Mouse (Mus musculus): Measurements from ENCODE around the gene Dcaf4. TPM values are rescaled to one million over a fixed set of nuclear protein-coding genes. Genes with fewer than 3 reads are reported as not detected.

The Dcaf4 gene
- polyA plus RNA-seq, 1 experiment: 13.7 TPM

DNA sequence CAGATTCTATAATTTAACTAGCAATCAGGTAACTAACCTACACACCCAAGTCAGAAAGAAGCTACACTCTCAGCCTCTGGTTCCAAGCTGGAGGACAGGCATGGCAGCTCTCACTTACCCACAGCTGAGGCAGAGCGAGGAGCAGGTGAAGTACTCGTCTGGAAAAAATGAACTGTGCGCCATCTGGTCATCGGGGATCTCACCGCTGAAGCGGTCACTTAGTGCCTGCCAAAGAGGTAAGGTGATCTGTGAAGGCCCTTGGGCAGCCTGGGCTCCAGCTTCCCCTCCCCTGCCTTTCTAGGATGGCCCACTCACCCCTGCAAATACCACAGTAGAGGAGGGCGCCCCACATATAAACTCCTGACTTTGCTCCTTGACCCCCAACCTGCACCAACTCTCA, 38.2 kb downstream of the Dcaf4 start:
- H3K4me3 ChIP-seq: no peak overlapping the region
- peaks cover 23% of the 10 kb centered on the region for H3K36me3 ChIP-seq (ENCODE audit: control insufficient read depth, insufficient read depth)
- H3K79me2 ChIP-seq (ENCODE audit: control insufficient read depth, insufficient read depth): no peaks in the 10 kb centered on the region
- no peak overlapping the region for H3ac ChIP-seq (ENCODE audit: control insufficient read depth, insufficient read length)
- H3K27me3 ChIP-seq (ENCODE audit: control insufficient read depth, insufficient read depth, insufficient read length): no peaks in the 10 kb centered on the region
- no peak overlapping the region for H3K4me2 ChIP-seq (ENCODE audit: low read depth)
- TF ChIP-seq TCF12 (IDR thresholded peaks at IDR 0.05; ENCODE audit: insufficient read depth, poor library complexity, severe bottlenecking) (no peak), USF1 (IDR thresholded peaks at IDR 0.05; ENCODE audit: low read depth) (no peak), MYOD1 (IDR thresholded peaks at IDR 0.05; ENCODE audit: control insufficient read depth in 1 of 3, insufficient read length in 2 of 3, low read depth in 2 of 3) (no peak), REST (IDR thresholded peaks at IDR 0.05; ENCODE audit: insufficient read depth, insufficient read length) (no peak), POLR2A (IDR thresholded peaks at IDR 0.05; ENCODE audit: insufficient read length, low read depth) (no peak), MAX (IDR thresholded peaks at IDR 0.05; ENCODE audit: low read depth) (no peak), SRF (IDR thresholded peaks at IDR 0.05; ENCODE audit: control insufficient read depth, insufficient read length, low read depth) (no peak), E2F4 (IDR thresholded peaks at IDR 0.05; ENCODE audit: insufficient read depth) (no peak), CEBPB (IDR thresholded peaks at IDR 0.05; ENCODE audit: insufficient read depth, poor library complexity, severe bottlenecking) (no peak)

- H3K79me2 ChIP-seq (ENCODE audit: control insufficient read depth, insufficient read depth): no peaks in the 10 kb centered on the region
- no peak overlapping the region for H3K4me2 ChIP-seq (ENCODE audit: low read depth)
- H3ac ChIP-seq (ENCODE audit: control insufficient read depth, insufficient read length): no peak overlapping the region
- no peak overlapping the region for H3K4me3 ChIP-seq
- peaks cover 26% of the 10 kb centered on the region for H3K36me3 ChIP-seq (ENCODE audit: control insufficient read depth, insufficient read depth)
- H3K27me3 ChIP-seq (ENCODE audit: control insufficient read depth, insufficient read depth, insufficient read length): no peaks in the 10 kb centered on the region
- TF ChIP-seq TCF12 (IDR thresholded peaks at IDR 0.05; ENCODE audit: insufficient read depth, poor library complexity, severe bottlenecking): no peak
These were observed 39.9 kb downstream of the Dcaf4 start for GRCm38 (mm10) chr12:83560189-83560588.

DNA sequence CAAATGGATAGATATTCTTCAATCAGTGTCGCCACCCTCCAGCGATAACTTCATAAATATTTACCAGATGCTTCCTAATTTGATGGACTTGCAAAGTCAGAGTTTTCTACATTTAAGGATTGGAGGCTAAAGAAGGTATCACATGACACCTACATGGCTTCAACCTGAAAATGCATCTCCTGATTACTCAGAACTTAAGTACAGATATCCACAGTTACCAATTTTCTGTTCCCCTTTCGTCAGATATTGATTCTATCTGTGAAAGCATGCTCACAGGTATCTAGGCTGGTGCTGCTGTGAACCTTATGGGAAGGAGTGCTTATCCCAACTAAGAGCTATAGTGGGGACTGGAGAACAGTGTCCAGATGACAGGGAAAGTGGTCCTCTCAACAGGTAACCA, 42.3 kb downstream of the Dcaf4 start:
- Histone ChIP-seq H3K36me3 (ENCODE audit: control insufficient read depth, insufficient read depth) (peaks cover 26% of the 10 kb centered on the region), H3K4me2 (ENCODE audit: low read depth) (no peak overlapping the region)
- TF ChIP-seq TCF12 (IDR thresholded peaks at IDR 0.05; ENCODE audit: insufficient read depth, poor library complexity, severe bottlenecking) (no peak), MYOG (IDR thresholded peaks at IDR 0.05; ENCODE audit: control insufficient read depth in 1 of 3, insufficient read depth in 1 of 3, insufficient read length in 2 of 3, low read depth in 2 of 3) (no peak), POLR2AphosphoS2 (IDR thresholded peaks at IDR 0.05; ENCODE audit: insufficient read length, low read depth) (no peak), REST (IDR thresholded peaks at IDR 0.05; ENCODE audit: insufficient read depth, insufficient read length) (no peak), SRF (IDR thresholded peaks at IDR 0.05; ENCODE audit: control insufficient read depth, insufficient read length, low read depth) (no peak)

GRCm38 (mm10) chr12:83569866-83570265, 49.6 kb downstream of the Dcaf4 start:
- H3K36me3 ChIP-seq (ENCODE audit: control insufficient read depth, insufficient read depth): peaks cover 37% of the 10 kb centered on the region
- no peaks in the 10 kb centered on the region for H3K27me3 ChIP-seq (ENCODE audit: control insufficient read depth, insufficient read depth, insufficient read length)
- no peak overlapping the region for H3K4me3 ChIP-seq
- no peak overlapping the region for H3K4me2 ChIP-seq (ENCODE audit: low read depth)
- no peaks in the 10 kb centered on the region for H3K79me2 ChIP-seq (ENCODE audit: control insufficient read depth, insufficient read depth)
- H3ac ChIP-seq (ENCODE audit: control insufficient read depth, insufficient read length): no peak overlapping the region
- TF ChIP-seq POLR2A (IDR thresholded peaks at IDR 0.05; ENCODE audit: insufficient read length, low read depth): no peak
- no peak for TF ChIP-seq MYOD1 (IDR thresholded peaks at IDR 0.05; ENCODE audit: control insufficient read depth in 1 of 3, insufficient read length in 2 of 3, low read depth in 2 of 3)

More for the DNA sequence above, 42.3 kb downstream of the Dcaf4 start:
- no peaks in the 10 kb centered on the region for H3K79me2 ChIP-seq (ENCODE audit: control insufficient read depth, insufficient read depth)
- no peaks in the 10 kb centered on the region for H3K27me3 ChIP-seq (ENCODE audit: control insufficient read depth, insufficient read depth, insufficient read length)
- no peak overlapping the region for H3K4me3 ChIP-seq
- H3ac ChIP-seq (ENCODE audit: control insufficient read depth, insufficient read length): no peak overlapping the region

DNA sequence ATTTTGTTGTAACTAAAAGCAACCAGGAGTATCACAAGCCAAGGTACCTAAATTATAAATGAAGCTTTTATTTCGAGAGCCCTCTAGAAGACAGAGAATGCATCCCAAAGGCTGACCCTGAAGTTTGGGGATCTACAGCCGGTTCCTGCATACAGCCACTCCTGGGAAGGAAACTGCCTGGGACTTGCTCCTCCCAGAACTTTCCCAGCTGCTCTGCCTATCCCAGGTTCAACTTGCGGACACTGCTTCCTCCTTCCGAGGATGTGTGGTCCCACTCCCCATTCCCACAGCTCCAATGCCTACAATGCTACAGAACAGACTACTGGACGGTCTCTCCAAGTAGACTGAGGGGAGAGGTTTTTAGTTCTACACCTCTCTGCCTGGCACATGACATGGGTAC, 52.5 kb downstream of the Dcaf4 start:
- TF ChIP-seq E2F4 (IDR thresholded peaks at IDR 0.05; ENCODE audit: insufficient read depth) (no peak), SRF (IDR thresholded peaks at IDR 0.05; ENCODE audit: control insufficient read depth, insufficient read length, low read depth) (no peak), MAX (IDR thresholded peaks at IDR 0.05; ENCODE audit: low read depth) (no peak), POLR2A (IDR thresholded peaks at IDR 0.05; ENCODE audit: insufficient read length, low read depth) (no peak), CEBPB (IDR thresholded peaks at IDR 0.05; ENCODE audit: insufficient read depth, poor library complexity, severe bottlenecking) (no peak)
- H3K4me3 ChIP-seq: no peak overlapping the region
- H3K79me2 ChIP-seq (ENCODE audit: control insufficient read depth, insufficient read depth): no peaks in the 10 kb centered on the region
- peaks cover 35% of the 10 kb centered on the region for H3K36me3 ChIP-seq (ENCODE audit: control insufficient read depth, insufficient read depth)
- H3K27me3 ChIP-seq (ENCODE audit: control insufficient read depth, insufficient read depth, insufficient read length): no peaks in the 10 kb centered on the region
- no peak overlapping the region for H3ac ChIP-seq (ENCODE audit: control insufficient read depth, insufficient read length)
- no peak overlapping the region for H3K4me2 ChIP-seq (ENCODE audit: low read depth)

- H3K4me2 ChIP-seq (ENCODE audit: low read depth): no peak overlapping the region
- no peak overlapping the region for H3ac ChIP-seq (ENCODE audit: control insufficient read depth, insufficient read length)
- no peak overlapping the region for H3K4me3 ChIP-seq
- peaks cover 18% of the 10 kb centered on the region for H3K36me3 ChIP-seq (ENCODE audit: control insufficient read depth, insufficient read depth)
- TF ChIP-seq USF1 (IDR thresholded peaks at IDR 0.05; ENCODE audit: low read depth) (no peak), SRF (IDR thresholded peaks at IDR 0.05; ENCODE audit: control insufficient read depth, insufficient read length, low read depth) (no peak), CEBPB (IDR thresholded peaks at IDR 0.05; ENCODE audit: insufficient read depth, poor library complexity, severe bottlenecking) (no peak), POLR2A (IDR thresholded peaks at IDR 0.05; ENCODE audit: insufficient read length, low read depth) (no peak), TCF3 (IDR thresholded peaks at IDR 0.05; ENCODE audit: insufficient read length, low read depth) (no peak), REST (IDR thresholded peaks at IDR 0.05; ENCODE audit: insufficient read depth, insufficient read length) (no peak), MYOG (IDR thresholded peaks at IDR 0.05; ENCODE audit: control insufficient read depth in 1 of 3, insufficient read depth in 1 of 3, insufficient read length in 2 of 3, low read depth in 2 of 3) (no peak), MAX (IDR thresholded peaks at IDR 0.05; ENCODE audit: low read depth) (no peak), TCF12 (IDR thresholded peaks at IDR 0.05; ENCODE audit: insufficient read depth, poor library complexity, severe bottlenecking) (no peak), E2F4 (IDR thresholded peaks at IDR 0.05; ENCODE audit: insufficient read depth) (no peak), POLR2AphosphoS2 (IDR thresholded peaks at IDR 0.05; ENCODE audit: insufficient read length, low read depth) (no peak), MYOD1 (IDR thresholded peaks at IDR 0.05; ENCODE audit: control insufficient read depth in 1 of 3, insufficient read length in 2 of 3, low read depth in 2 of 3) (no peak)
- H3K79me2 ChIP-seq (ENCODE audit: control insufficient read depth, insufficient read depth): peaks cover 4% of the 10 kb centered on the region
- H3K27me3 ChIP-seq (ENCODE audit: control insufficient read depth, insufficient read depth, insufficient read length): no peaks in the 10 kb centered on the region
These were observed 57.2 kb downstream of the Dcaf4 start for GRCm38 (mm10) chr12:83577445-83577844.

All from myocyte (in vitro differentiated cells).